Mouse (Mus musculus) lung, embryonic 14.5 days (tissue): ENCODE results near the gene Dnajc2. TPM values are rescaled to one million over a fixed set of nuclear protein-coding genes. Genes with fewer than 3 reads are reported as not detected.

Experiments
- ATAC-seq: fragments of 200-750 bp; cut with Nextera tagmentation; 2 replicates; pipeline ENCODE4 v1.8.0; 2017; ENCODE audit warnings: mild to moderate bottlenecking, moderate TSS enrichment, moderate library complexity; ENCODE audit not compliant: insufficient read depth
- DNase-seq: peaks from one replicate; pipeline ENCODE4 v3.0.0-alpha.2; 2015
- H3K27ac ChIP-seq: fragments of 300-500 bp; sonication (generic); 2 replicates; pipeline ENCODE4 v1.5.1; 2014; ENCODE audit warnings: low read depth, mild to moderate bottlenecking, moderate library complexity
- H3K27me3 ChIP-seq: fragments of 300-500 bp; sonication (generic); 2 replicates; pipeline ENCODE4 v1.6.1; 2014; ENCODE audit warnings: low read length, control low read depth; ENCODE audit not compliant: insufficient read depth
- H3K36me3 ChIP-seq: fragments of 300-500 bp; sonication (generic); 2 replicates; pipeline ENCODE4 v1.6.1; 2014; ENCODE audit warnings: control low read depth; ENCODE audit not compliant: insufficient read depth
- H3K4me1 ChIP-seq: fragments of 300-500 bp; sonication (generic); 2 replicates; pipeline ENCODE4 v1.6.1; 2014; ENCODE audit warnings: antibody characterized with exemption, control low read depth; ENCODE audit not compliant: insufficient read depth
- H3K4me2 ChIP-seq: fragments of 300-500 bp; sonication (generic); 2 replicates; pipeline ENCODE4 v1.6.1; 2014; ENCODE audit warnings: mild to moderate bottlenecking
- H3K4me3 ChIP-seq: fragments of 300-500 bp; sonication (generic); 2 replicates; pipeline ENCODE4 v1.5.1; 2014; ENCODE audit warnings: low read depth, low read length
- H3K9ac ChIP-seq: fragments of 300-500 bp; sonication (generic); 2 replicates; pipeline ENCODE4 v1.6.1; 2014
- H3K9me3 ChIP-seq: fragments of 300-500 bp; sonication (generic); 2 replicates; pipeline ENCODE4 v1.6.1; 2016; ENCODE audit warnings: low read depth, low read length, control low read depth
- CTCF ChIP-seq: IDR thresholded peaks from 2 replicates; pipeline ENCODE4 v1.5.1; 2016; ENCODE audit warnings: antibody characterized with exemption, low read depth
- WGBS: fragments of 180-500 bp; shearing (Covaris S2); extraction: QIAGEN DNeasy Blood & Tissue Kit; methylation state at CpG from one replicate; pipeline ENCODE4 v1.1.7; 2014; 5-methylcytosine and 5-hydroxymethylcytosine counted together
- polyA plus RNA-seq: library from polyadenylated mRNA; unstranded; fragments of >200 nt; fragmentation: Nextera tagmentation; extraction: Ambion mirVana; gene quantifications from 2 replicates; pipeline ENCODE4 v1.2.1, GENCODE M21; 2014

Gene Dnajc2
- polyA plus RNA-seq, 1 experiment from 2014 or later = 77.4 TPM

DNA sequence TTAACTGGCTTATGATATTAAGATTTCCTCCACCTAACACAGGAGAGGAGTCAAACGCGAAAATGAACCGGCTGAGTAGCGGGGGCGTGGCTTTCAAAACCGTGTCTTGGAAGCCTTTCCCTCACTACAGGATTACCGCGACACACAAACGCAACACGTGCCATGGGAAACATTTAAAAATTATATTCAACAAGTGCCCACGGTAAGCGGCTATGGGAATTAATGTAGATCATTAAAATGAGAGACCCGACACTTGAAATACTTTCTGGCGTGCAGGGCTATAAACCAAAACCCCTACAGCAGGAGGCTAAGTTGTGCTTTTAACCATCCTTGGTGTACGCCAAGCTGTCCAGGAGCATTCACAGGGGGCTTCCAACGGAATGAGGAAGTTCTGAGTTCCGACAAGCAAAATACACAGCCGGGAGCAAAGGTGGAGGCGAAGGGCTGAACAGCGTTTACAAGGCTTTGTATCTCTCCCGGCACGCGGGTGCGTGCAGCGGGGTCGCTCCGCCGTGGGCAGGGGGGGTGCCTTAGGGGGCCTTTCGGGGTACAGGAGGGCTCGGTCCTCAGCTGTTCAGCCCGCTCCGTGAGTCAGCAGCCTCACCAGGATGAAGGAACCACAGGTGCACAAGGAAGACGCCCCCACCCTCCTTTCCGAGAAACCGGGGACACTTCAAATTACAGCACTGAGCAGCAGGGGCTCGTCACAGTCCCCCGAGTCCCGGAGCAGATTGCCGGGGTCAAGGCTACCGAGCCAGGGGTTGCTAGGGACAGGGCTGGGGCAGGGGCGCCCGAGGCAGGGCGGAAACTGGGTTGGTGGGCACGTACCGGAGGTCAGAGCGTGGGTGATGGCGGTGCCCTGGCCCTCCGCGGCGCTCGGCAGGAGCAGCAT is 644 bp downstream of the Dnajc2 start:
- Histone ChIP-seq H3K27me3 (no peaks in the 10 kb centered on the region), H3K4me3 (peak overlapping the region; percentile 90), H3K27ac (peak overlapping the region; percentile 69), H3K4me1 (no peaks in the 10 kb centered on the region), H3K4me2 (peak overlapping the region; percentile 93), H3K9ac (peak overlapping the region; percentile 73), H3K36me3 (peaks cover 34% of the 10 kb centered on the region), H3K9me3 (no peaks in the 10 kb centered on the region)
- TF ChIP-seq CTCF = no peak
- peak; percentile 67 for ATAC-seq
- peak; percentile 46 for DNase-seq
- under 1% methylated on average over 46 of the region's 51 CpGs for WGBS

DNA sequence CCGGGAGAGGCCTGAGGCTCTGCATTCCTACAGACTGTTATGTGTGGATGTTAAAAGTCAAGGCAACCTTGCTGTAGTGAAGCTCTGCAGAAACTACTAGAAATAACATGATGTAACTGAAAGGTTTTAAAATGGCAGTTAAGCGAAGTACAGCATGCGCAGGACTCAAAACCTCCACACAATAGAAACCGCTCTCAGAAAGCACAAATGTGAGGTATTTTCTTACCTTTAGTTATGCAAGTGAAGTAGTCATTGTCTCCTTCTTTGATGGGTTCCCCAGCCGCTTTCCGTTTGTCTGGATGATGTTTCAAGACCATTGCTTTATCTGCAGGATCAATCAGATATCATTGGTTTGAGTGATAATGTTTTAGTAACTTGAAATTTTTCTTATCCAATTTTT is 8.6 kb downstream of the Dnajc2 start:
- TF ChIP-seq CTCF = no peak
- 93% methylated on average over 6 of the region's 6 CpGs for WGBS
- no peak overlapping the region for H3K27ac ChIP-seq

DNA sequence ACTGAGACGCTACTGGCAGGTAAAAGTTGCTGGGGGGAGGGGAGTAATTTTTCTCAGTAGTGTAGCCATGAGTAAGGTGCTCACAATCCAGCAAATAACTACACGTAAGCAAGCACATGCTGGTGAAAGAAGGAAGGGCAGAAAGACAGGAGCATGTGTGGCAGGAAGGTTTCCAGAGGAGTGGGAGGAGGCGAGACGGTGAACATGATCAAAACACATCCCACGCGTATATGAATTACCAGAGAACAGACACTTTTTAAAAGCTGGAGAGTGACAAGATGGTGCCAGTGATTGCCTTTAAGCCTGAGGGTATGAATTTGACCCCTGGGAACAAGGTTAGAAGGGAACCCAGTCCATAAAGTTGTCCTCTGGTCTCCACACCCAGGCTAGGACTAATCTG is 15.2 kb downstream of the Dnajc2 start:
- 92% methylated on average over 6 of the region's 6 CpGs for WGBS
- Histone ChIP-seq H3K9me3 (no peaks in the 10 kb centered on the region), H3K4me1 (no peaks in the 10 kb centered on the region), H3K4me3 (no peak overlapping the region), H3K36me3 (peaks cover 63% of the 10 kb centered on the region), H3K4me2 (no peak overlapping the region), H3K27ac (no peak overlapping the region), H3K27me3 (no peaks in the 10 kb centered on the region), H3K9ac (no peak overlapping the region; the same call in 1 of the 2 replicates)
- ATAC-seq (no peak), DNase-seq (no peak)
- TF ChIP-seq CTCF = no peak

More for the DNA sequence above, 8.6 kb downstream of the Dnajc2 start:
- H3K4me1 ChIP-seq = no peaks in the 10 kb centered on the region
- DNase-seq (no peak), ATAC-seq (no peak)
- H3K4me3 ChIP-seq = no peak overlapping the region
- no peak overlapping the region for H3K9ac ChIP-seq
- H3K4me2 ChIP-seq = no peak overlapping the region
- H3K36me3 ChIP-seq = peaks cover 64% of the 10 kb centered on the region
- H3K9me3 ChIP-seq = no peaks in the 10 kb centered on the region
- H3K27me3 ChIP-seq = no peaks in the 10 kb centered on the region

DNA sequence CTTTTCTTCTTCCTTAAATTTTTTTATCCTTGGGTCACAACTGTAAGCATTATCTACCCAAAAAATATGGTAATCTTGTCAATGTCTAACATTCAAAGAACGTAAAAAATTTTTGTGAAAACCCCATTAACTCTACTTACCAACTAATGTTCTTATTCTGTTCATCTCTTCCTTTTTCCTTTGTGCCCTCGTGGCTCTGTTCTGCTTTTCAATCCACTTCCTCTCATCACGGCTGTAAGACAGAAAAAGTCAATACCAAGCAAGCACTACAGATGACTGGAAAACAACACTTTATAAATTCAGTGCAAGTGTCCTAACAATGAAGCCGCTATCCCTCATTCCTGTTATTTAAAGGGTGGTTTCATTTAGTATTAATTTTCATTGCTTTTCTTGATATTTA is 16.5 kb downstream of the Dnajc2 start:
- Histone ChIP-seq H3K9me3 (no peaks in the 10 kb centered on the region), H3K27me3 (no peaks in the 10 kb centered on the region), H3K36me3 (peaks cover 64% of the 10 kb centered on the region), H3K4me3 (no peak overlapping the region), H3K9ac (no peak overlapping the region), H3K27ac (no peak overlapping the region), H3K4me1 (no peaks in the 10 kb centered on the region), H3K4me2 (no peak overlapping the region)
- no peak for ATAC-seq
- TF ChIP-seq CTCF = no peak
- 90% methylated on average over 4 of the region's 4 CpGs for WGBS
- DNase-seq = no peak

DNA sequence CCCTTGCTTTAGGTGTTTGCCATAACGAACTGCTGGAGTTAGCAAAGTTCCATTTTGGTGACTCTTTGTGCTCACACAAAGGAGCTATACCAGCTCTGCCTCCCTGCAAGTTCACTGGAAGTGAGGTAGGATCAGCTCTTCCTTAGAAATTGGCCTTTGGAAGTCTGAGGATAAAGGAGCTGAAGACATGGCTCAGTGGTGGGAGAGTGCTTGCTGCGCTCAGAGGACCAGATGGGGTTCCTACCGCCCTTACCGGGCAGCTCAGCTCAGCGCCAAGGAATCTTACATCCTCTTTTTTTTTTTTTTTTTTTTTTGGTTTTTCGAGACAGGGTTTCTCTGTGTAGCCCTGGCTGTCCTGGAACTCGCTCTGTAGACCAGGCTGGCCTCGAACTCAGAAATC is 39.1 kb downstream of the Dnajc2 start:
- no peaks in the 10 kb centered on the region for H3K27me3 ChIP-seq
- no peaks in the 10 kb centered on the region for H3K4me1 ChIP-seq
- H3K27ac ChIP-seq = no peak overlapping the region
- ATAC-seq (no peak), DNase-seq (no peak)
- no peak overlapping the region for H3K9ac ChIP-seq
- H3K4me3 ChIP-seq = no peak overlapping the region
- no peak for TF ChIP-seq CTCF
- WGBS = 96% methylated on average over 6 of the region's 8 CpGs
- H3K36me3 ChIP-seq = peaks cover 93% of the 10 kb centered on the region
- H3K9me3 ChIP-seq = no peaks in the 10 kb centered on the region
- H3K4me2 ChIP-seq = no peak overlapping the region

DNA sequence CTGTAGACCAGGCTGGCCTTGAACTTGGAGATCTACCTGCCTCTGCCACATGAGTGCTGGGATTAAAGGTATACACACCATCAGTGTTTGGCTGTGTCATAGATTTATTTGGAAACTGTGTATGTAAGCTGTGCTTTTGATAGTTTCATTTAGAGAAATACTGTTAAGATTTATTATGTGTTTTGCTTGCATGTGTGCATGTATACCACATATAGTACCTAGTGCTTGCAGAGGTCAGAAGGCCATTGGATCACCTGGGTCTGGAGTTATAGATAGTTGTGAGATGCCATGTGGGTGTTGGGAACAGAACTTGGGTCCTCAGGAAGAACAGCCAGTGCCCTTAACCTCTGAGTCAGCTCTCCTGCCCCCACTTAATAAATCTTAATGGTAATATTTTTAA is 40.4 kb downstream of the Dnajc2 start:
- H3K4me3 ChIP-seq = no peak overlapping the region
- no peaks in the 10 kb centered on the region for H3K9me3 ChIP-seq
- no peak for ATAC-seq
- H3K4me1 ChIP-seq = no peaks in the 10 kb centered on the region
- TF ChIP-seq CTCF = no peak
- H3K27me3 ChIP-seq = no peaks in the 10 kb centered on the region
- no peak overlapping the region for H3K9ac ChIP-seq
- no peak for DNase-seq
- no peak overlapping the region for H3K27ac ChIP-seq
- H3K36me3 ChIP-seq = peaks cover 95% of the 10 kb centered on the region
- no peak overlapping the region for H3K4me2 ChIP-seq

DNA sequence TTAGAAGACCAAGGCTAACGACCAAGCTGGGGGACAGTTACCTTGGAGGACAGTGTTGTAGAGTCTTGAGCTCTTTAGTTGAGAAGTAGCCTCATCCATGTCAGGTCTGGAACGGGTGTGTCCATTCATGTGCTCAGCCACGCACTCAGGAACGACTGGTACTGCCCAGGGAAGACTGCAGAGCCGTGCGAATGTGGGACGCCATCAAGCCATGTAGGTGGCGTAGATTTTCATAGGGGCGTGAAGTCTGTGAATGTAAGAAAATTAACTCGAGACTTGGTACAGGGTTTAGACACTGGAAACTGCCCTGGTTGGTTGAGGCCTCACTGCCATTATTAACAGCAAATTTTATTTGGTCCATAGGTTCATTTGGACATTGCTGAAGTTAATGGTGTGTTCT is 41.4 kb downstream of the Dnajc2 start:
- ATAC-seq = no peak
- Histone ChIP-seq H3K9ac (no peak overlapping the region), H3K27ac (no peak overlapping the region), H3K36me3 (peaks cover 97% of the 10 kb centered on the region), H3K4me2 (no peak overlapping the region), H3K27me3 (no peaks in the 10 kb centered on the region), H3K4me1 (no peaks in the 10 kb centered on the region), H3K4me3 (no peak overlapping the region), H3K9me3 (no peaks in the 10 kb centered on the region)
- no peak for TF ChIP-seq CTCF
- no peak for DNase-seq
- 94% methylated on average over 10 of the region's 10 CpGs for WGBS
